Mouse (Mus musculus) cortical plate, adult 2 months (tissue): ENCODE results near the gene Frzb.

Source experiments
- CTCF ChIP-seq: fragments of 200-500 bp; IDR thresholded peaks from 2 replicates; pipeline ENCODE4 v1.5.1; 2011; ENCODE audit warnings: mild to moderate bottlenecking, control low read depth, low read length; ENCODE audit not compliant: insufficient read depth; ENCODE audit errors: extremely low read depth
- POLR2A ChIP-seq: fragments of 200-500 bp; IDR thresholded peaks from 2 replicates; pipeline ENCODE4 v1.6.1; 2011; ENCODE audit warnings: mild to moderate bottlenecking, low read length, control low read depth; ENCODE audit not compliant: insufficient read depth; ENCODE audit errors: extremely low read depth

GRCm38 (mm10) chr2:80421990-80422389, 25.4 kb downstream of the Frzb start:
- TF ChIP-seq POLR2A (no peak), CTCF (no peak)
